Mouse (Mus musculus) gastrocnemius, adult 2 months (tissue): ENCODE data around the gene Mtif3. TPM values are rescaled to one million over a fixed set of nuclear protein-coding genes. Genes with fewer than 3 reads are reported as not detected.
"Not testable (repeated sequence)": the region's sequence is repeated elsewhere in the genome, so short reads cannot be mapped to it uniquely, and the experiment has no call there.

ENCODE experiments used
- DNase-seq: peaks from one replicate; pipeline ENCODE4 v3.0.0; 2022
- H3K27ac ChIP-seq: fragments of 200-600 bp; 2 replicates; pipeline ENCODE4 v1.8.1; 2022; ENCODE audit warnings: mild to moderate bottlenecking
- H3K4me3 ChIP-seq: fragments of 200-600 bp; 2 replicates; pipeline ENCODE4 v1.8.1; 2022; ENCODE audit warnings: mild to moderate bottlenecking, moderate library complexity
- CTCF ChIP-seq: fragments of 200-600 bp; IDR thresholded peaks from 2 replicates; pipeline ENCODE4 v1.8.1; 2022; ENCODE audit warnings: antibody characterized with exemption, mild to moderate bottlenecking, moderate library complexity
- intact Hi-C: fragments of 180-260 bp; cut with DNase I; formaldehyde crosslinking; loops from one replicate; pipeline ENCODE4 v1.15.1; 2025
- total RNA-seq, 2 experiments: library from RNA; stranded (reverse); gene quantifications; 2 replicates each; pipeline ENCODE4 v1.2.3; 2021

The Mtif3 gene
- total RNA-seq, 2 experiments from 2014 or later, result 23.0 to 25.9 TPM

- Histone ChIP-seq H3K4me3 (no peak overlapping the region), H3K27ac (no peak overlapping the region)
- no peak for TF ChIP-seq CTCF
- DNase-seq, result no peak
- intact Hi-C loops, result no loop called here
Measured at GRCm38 (mm10) chr5:146926673-146927072, 36.9 kb downstream of the Mtif3 start.

- DNase-seq, result no peak
- H3K4me3 ChIP-seq, result no peak overlapping the region
- TF ChIP-seq CTCF, result no peak
- intact Hi-C loops, result no loop called here
- no peak overlapping the region for H3K27ac ChIP-seq
Measured at GRCm38 (mm10) chr5:146923547-146923946, 40.1 kb downstream of the Mtif3 start.

- no peak for TF ChIP-seq CTCF
- Histone ChIP-seq H3K27ac (no peak overlapping the region), H3K4me3 (no peak overlapping the region)
- no peak for DNase-seq
- intact Hi-C loops, result no loop called here
Measured at GRCm38 (mm10) chr5:146921224-146921623, 42.4 kb downstream of the Mtif3 start.

GRCm38 (mm10) chr5:146920314-146921161 lies 43.1 kb downstream of the Mtif3 start:
- intact Hi-C loops, result no loop called here
- Histone ChIP-seq H3K27ac (no peak overlapping the region), H3K4me3 (peak overlapping the region; percentile 28)
- no peak for DNase-seq
- no peak for TF ChIP-seq CTCF

GRCm38 (mm10) chr5:146919874-146920273 lies 43.7 kb downstream of the Mtif3 start:
- intact Hi-C loops, result no loop called here
- no peak for DNase-seq
- H3K27ac ChIP-seq, result no peak overlapping the region
- H3K4me3 ChIP-seq, result no peak overlapping the region; the same call in 1 of the 2 replicates
- TF ChIP-seq CTCF, result no peak

- intact Hi-C loops, H3K27ac ChIP-seq: not testable (repeated sequence)
Measured at GRCm38 (mm10) chr5:146917357-146917756, 46.2 kb downstream of the Mtif3 start.

GRCm38 (mm10) chr5:146916806-146917205 lies 46.8 kb downstream of the Mtif3 start:
- TF ChIP-seq CTCF, result no peak
- no peak for DNase-seq
- intact Hi-C loops, result no loop called here
- Histone ChIP-seq H3K27ac (no peak overlapping the region), H3K4me3 (no peak overlapping the region)

More at GRCm38 (mm10) chr5:146917357-146917756, 46.2 kb downstream of the Mtif3 start:
- not testable (repeated sequence) for DNase-seq, H3K4me3 ChIP-seq

GRCm38 (mm10) chr5:146916273-146916672 lies 47.3 kb downstream of the Mtif3 start:
- H3K4me3 ChIP-seq, result no peak overlapping the region
- intact Hi-C loops, result no loop called here
- DNase-seq, result no peak
- no peak overlapping the region for H3K27ac ChIP-seq
- peak; percentile 31; the same call in 1 of the 2 replicates for TF ChIP-seq CTCF

GRCm38 (mm10) chr5:146914088-146914766 lies 49.4 kb downstream of the Mtif3 start:
- Histone ChIP-seq H3K4me3 (no peak overlapping the region), H3K27ac (no peak overlapping the region)
- peak; percentile 78 for TF ChIP-seq CTCF
- intact Hi-C loops, result loop anchor here (2.0 kb wide), 2 partner anchors 313 to 405 kb away; no protein-coding TSS in a partner anchor
- DNase-seq, result peak; percentile 62

- TF ChIP-seq CTCF, result no peak
- no peak overlapping the region for H3K27ac ChIP-seq
- no peak for DNase-seq
- no peak overlapping the region for H3K4me3 ChIP-seq
- intact Hi-C loops, result no loop called here
Measured at GRCm38 (mm10) chr5:146913355-146913754, 50.2 kb downstream of the Mtif3 start.

GRCm38 (mm10) chr5:146912206-146912605 lies 51.4 kb downstream of the Mtif3 start:
- no peak for TF ChIP-seq CTCF
- Histone ChIP-seq H3K27ac (no peak overlapping the region), H3K4me3 (no peak overlapping the region)
- no peak for DNase-seq
- intact Hi-C loops, result no loop called here

GRCm38 (mm10) chr5:146908629-146909028 lies 55.0 kb downstream of the Mtif3 start:
- intact Hi-C loops, result no loop called here
- Histone ChIP-seq H3K27ac (no peak overlapping the region), H3K4me3 (no peak overlapping the region)
- DNase-seq, result no peak
- TF ChIP-seq CTCF, result peak; percentile 28

GRCm38 (mm10) chr5:146907533-146907932 lies 56.1 kb downstream of the Mtif3 start:
- TF ChIP-seq CTCF, result no peak
- no peak overlapping the region for H3K27ac ChIP-seq
- intact Hi-C loops, result loop anchor here (2.0 kb wide), 1 partner anchor 415 kb away; the partner anchor contains the start of gene Urad

More at GRCm38 (mm10) chr5:146907533-146907932, 56.1 kb downstream of the Mtif3 start:
- H3K4me3 ChIP-seq, result no peak overlapping the region
- peak; percentile 27 for DNase-seq
